Mouse (Mus musculus): ENCODE results near the gene Tesk1.

Gene Tesk1

GRCm38 (mm10) chr4:43492101-43492820 is 50.5 kb downstream of the Tesk1 start:
- no peak for DNase-seq (ENCODE audit: extremely low spot score, low read depth, low spot score)

GRCm38 (mm10) chr4:43492821-43493185 is 51.1 kb downstream of the Tesk1 start, which contains the start of gene Ccdc107:
Ccdc107 (plus strand) TSS chr4:43492900.
- peak; percentile 93 for DNase-seq (ENCODE audit: extremely low spot score, low read depth, low spot score)

GRCm38 (mm10) chr4:43493186-43493845 is 51.6 kb downstream of the Tesk1 start:
- no peak for DNase-seq (ENCODE audit: extremely low spot score, low read depth, low spot score)

DNA sequence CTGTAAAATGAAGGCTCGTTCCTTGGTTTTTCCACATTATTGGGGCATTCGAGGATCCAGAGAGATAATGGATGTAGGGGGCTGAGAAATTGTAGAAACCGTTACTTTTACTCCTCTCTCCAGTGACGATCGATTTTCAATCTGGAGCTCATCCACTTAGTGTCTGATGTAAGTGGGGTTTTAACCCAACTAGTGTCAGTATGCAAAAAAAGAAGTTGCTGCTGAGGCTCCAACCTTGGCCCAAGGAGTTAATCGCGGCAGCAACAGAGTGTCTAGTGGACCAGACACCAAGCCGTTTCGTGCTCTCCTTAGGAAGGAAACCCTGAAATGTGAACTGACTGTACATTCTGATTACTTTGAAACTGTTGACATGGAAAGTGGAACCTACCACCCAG is 52.1 kb downstream of the Tesk1 start:
- no peak for DNase-seq (ENCODE audit: extremely low spot score, low read depth, low spot score)

DNA sequence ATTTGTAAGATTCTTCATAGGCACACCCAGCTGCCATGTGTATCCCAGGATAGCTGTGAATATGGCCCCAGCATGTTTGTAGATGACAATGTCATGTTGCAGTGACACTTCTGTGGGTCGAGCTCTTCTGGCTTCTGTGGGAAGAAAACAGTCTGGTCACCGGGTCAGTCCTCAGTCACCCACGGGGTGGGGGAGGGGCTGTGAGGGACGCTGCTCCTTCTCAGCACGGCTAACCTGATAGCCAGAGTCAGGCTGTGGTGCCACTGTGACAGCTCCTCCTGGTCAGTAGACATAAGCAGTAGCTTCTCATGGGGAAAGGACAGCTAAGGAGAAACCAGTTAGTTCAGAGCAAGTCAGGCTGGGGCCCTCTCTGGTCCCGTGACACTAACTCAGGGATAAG is 54.8 kb downstream of the Tesk1 start:
- no peak for DNase-seq (ENCODE audit: extremely low spot score, low read depth, low spot score)

GRCm38 (mm10) chr4:43497405-43497804 is 55.7 kb downstream of the Tesk1 start:
- DNase-seq (ENCODE audit: extremely low spot score, low read depth, low spot score), result no peak
